Mouse (Mus musculus) spleen, adult 2 months (tissue): ENCODE data around the gene Timp2.

Source experiments
- CTCF ChIP-seq: fragments of 200-500 bp; IDR thresholded peaks from 2 replicates; pipeline ENCODE4 v1.5.1; 2011; ENCODE audit warnings: mild to moderate bottlenecking, inconsistent platforms; ENCODE audit not compliant: insufficient read depth, insufficient read length, insufficient replicate concordance; ENCODE audit errors: extremely low read depth
- POLR2A ChIP-seq: fragments of 200-500 bp; IDR thresholded peaks from 2 replicates; pipeline ENCODE4 v1.6.1; 2011; ENCODE audit warnings: low read depth, low read length, inconsistent platforms

DNA sequence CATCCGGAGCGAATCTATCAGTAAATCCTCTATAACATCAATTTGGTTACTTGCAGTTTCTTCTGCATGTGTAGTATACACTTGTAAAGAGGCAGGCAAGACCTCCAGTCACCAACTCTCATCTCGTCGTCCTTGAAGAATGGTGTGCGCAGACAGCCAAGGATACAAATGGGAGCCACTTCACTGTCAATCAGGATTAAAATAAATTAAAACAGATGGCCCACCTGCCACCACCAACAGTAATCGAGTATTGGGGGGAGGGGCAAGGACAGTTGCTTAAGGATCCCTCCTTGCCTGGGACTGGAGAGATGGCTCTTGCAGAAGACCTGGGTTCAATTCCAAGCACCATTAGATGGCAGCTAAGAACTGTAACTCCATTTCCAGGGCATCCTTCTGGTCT lies 62.9 kb downstream of the Timp2 start:
- TF ChIP-seq POLR2A = no peak
- no peak for TF ChIP-seq CTCF
